Mouse (Mus musculus): ENCODE measurements around the gene 2610528J11Rik.

DNA sequence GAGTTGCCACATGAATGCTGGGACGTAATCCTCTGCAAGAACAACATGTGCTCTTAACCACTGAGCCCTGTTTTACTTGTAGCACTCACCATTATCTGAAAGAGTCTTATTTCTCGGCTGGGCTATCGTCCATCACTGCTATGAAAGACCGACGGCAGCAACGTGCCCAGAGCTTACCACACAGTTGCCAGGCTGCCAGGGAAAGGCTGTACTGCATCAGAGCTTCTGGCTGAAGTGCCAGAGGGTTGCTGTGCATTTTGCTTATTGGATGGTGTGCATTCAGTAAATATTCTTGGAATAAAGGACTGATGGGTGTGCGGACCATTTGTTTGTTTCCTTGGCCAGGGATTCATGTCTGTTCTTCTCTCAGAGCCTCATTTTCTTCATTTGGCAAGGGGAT is 2.8 kb upstream of the 2610528J11Rik start:
- TF ChIP-seq CTCF (IDR thresholded peaks at IDR 0.05; ENCODE audit: control insufficient read depth, insufficient read depth, insufficient read length) (no peak), USF1 (IDR thresholded peaks at IDR 0.05; ENCODE audit: low read depth) (no peak), MYOG (IDR thresholded peaks at IDR 0.05; ENCODE audit: control insufficient read depth, extremely low read depth, insufficient read length) (no peak)
